Mouse (Mus musculus): Measurements from ENCODE around the gene Islr2.

- TF ChIP-seq CTCF (IDR thresholded peaks at IDR 0.05; ENCODE audit: low read depth) (no peak), EP300 (IDR thresholded peaks at IDR 0.05; ENCODE audit: low read depth) (no peak)
Measured at GRCm38 (mm10) chr9:58243696-58244095, 39.6 kb upstream of the Islr2 start.
